Mouse (Mus musculus) bone marrow, adult 2 months (tissue): ENCODE measurements at regions not wholly inside any gene's neighbourhood (a gene's known extent, or its start where the extent isn't known, plus 50 kb on each side); places are given as distances from the start of the nearest gene placed in this dataset.

ENCODE experiments used
- CTCF ChIP-seq: fragments of 200-500 bp; IDR thresholded peaks from 2 replicates; pipeline ENCODE4 v1.5.1; 2011; ENCODE audit warnings: low read length, control low read depth; ENCODE audit not compliant: control insufficient read depth, insufficient read depth
- POLR2A ChIP-seq: fragments of 200-500 bp; IDR thresholded peaks from 2 replicates; pipeline ENCODE4 v1.6.1; 2011; ENCODE audit warnings: low read depth, mild to moderate bottlenecking, control low read depth, low read length, borderline replicate concordance; ENCODE audit not compliant: control insufficient read depth

DNA sequence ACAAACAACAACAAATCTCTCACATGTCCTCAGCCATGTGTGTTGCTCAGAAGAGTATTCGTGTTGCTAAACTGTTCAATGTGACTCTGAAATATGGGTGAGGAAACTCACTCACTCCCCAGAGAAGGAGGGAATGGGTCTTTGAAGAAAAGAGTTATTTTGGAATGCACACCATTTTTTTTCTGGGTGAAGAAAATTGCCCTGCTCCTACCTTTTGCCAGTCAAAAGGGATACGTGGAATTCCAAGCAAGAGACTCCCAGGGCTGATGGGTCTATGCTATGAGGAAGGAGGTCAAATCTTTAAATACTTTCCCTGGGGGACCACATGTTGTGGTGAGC, 163.8 kb downstream of the Icos start:
- TF ChIP-seq POLR2A (no peak), CTCF (no peak)
